Mouse (Mus musculus) liver, embryonic 15.5 days (tissue): ENCODE results near the gene Mrgprb1. TPM values are rescaled to one million over a fixed set of nuclear protein-coding genes. Genes with fewer than 3 reads are reported as not detected.
"Not testable (repeated sequence)": the region's sequence is repeated elsewhere in the genome, so short reads cannot be mapped to it uniquely, and the experiment has no call there.

Experiments
- ATAC-seq: fragments of 200-750 bp; cut with Nextera tagmentation; 2 replicates; pipeline ENCODE4 v1.8.0; 2017; ENCODE audit warnings: moderate number of reproducible peaks, mild to moderate bottlenecking, moderate library complexity; ENCODE audit not compliant: insufficient read depth
- H3K27ac ChIP-seq: fragments of 300-500 bp; sonication (generic); replicated peaks from 2 replicates; pipeline ENCODE4 v1.5.1; 2015; ENCODE audit warnings: mild to moderate bottlenecking, inconsistent platforms
- H3K27me3 ChIP-seq: fragments of 300-500 bp; sonication (generic); 2 replicates; pipeline ENCODE4 v1.6.1; 2015; ENCODE audit warnings: mild to moderate bottlenecking, inconsistent platforms
- H3K36me3 ChIP-seq: fragments of 300-500 bp; sonication (generic); replicated peaks from 2 replicates; pipeline ENCODE4 v1.6.1; 2015; ENCODE audit warnings: moderate library complexity, mild to moderate bottlenecking, inconsistent platforms
- H3K4me1 ChIP-seq: fragments of 300-500 bp; sonication (generic); replicated peaks from 2 replicates; pipeline ENCODE4 v1.6.1; 2015; ENCODE audit warnings: inconsistent platforms
- H3K4me2 ChIP-seq: fragments of 300-500 bp; sonication (generic); 2 replicates; pipeline ENCODE4 v1.6.1; 2015; ENCODE audit warnings: moderate library complexity, mild to moderate bottlenecking, inconsistent platforms
- H3K4me3 ChIP-seq: fragments of 300-500 bp; sonication (generic); replicated peaks from 2 replicates; pipeline ENCODE4 v1.5.1; 2015; ENCODE audit warnings: mild to moderate bottlenecking, inconsistent platforms
- H3K9ac ChIP-seq: fragments of 300-500 bp; sonication (generic); 2 replicates; pipeline ENCODE4 v1.6.1; 2015; ENCODE audit warnings: moderate library complexity, mild to moderate bottlenecking, inconsistent platforms
- H3K9me3 ChIP-seq: fragments of 300-500 bp; sonication (generic); replicated peaks from 2 replicates; pipeline ENCODE4 v1.6.1; 2016; ENCODE audit warnings: inconsistent platforms
- WGBS: fragments of 180-500 bp; shearing (Covaris S2); methylation state at CpG from one replicate; pipeline ENCODE4 v1.1.7; 2015; ENCODE audit warnings: mixed read lengths; ENCODE audit not compliant: insufficient replicate concordance; 5-methylcytosine and 5-hydroxymethylcytosine counted together
- polyA plus RNA-seq: library from polyadenylated mRNA; unstranded; fragments of >200 nt; fragmentation: Nextera tagmentation; extraction: Ambion mirVana; gene quantifications from 2 replicates; pipeline ENCODE4 v1.2.1, GENCODE M21; 2015

Mrgprb1 gene
- polyA plus RNA-seq, result not detected in 2 replicates

- WGBS, result 58% methylated on average over 3 of the region's 3 CpGs
- no peaks in the 10 kb centered on the region for H3K36me3 ChIP-seq
- H3K9me3 ChIP-seq, result no peaks in the 10 kb centered on the region
- H3K27ac ChIP-seq, result no peak within 1 kb of the TSS
- no peak for ATAC-seq
- H3K4me1 ChIP-seq, result no peaks in the 10 kb centered on the region
- no peak within 1 kb of the TSS for H3K4me2 ChIP-seq
- no peaks in the 10 kb centered on the region for H3K27me3 ChIP-seq
- no peak within 1 kb of the TSS for H3K9ac ChIP-seq
- H3K4me3 ChIP-seq, result no peak within 1 kb of the TSS
Observed at GRCm38 (mm10) chr7:48456242-48456641, at the start of gene Mrgprb1. Mrgprb1 (minus strand) TSS chr7:48456342.

- no peak within 1 kb of the TSS for H3K27ac ChIP-seq
- no peaks in the 10 kb centered on the region for H3K9me3 ChIP-seq
- H3K27me3 ChIP-seq, result no peaks in the 10 kb centered on the region
- no peak within 1 kb of the TSS for H3K4me3 ChIP-seq
- no peaks in the 10 kb centered on the region for H3K4me1 ChIP-seq
- H3K4me2 ChIP-seq, result no peak within 1 kb of the TSS
- H3K36me3 ChIP-seq, result no peaks in the 10 kb centered on the region
- ATAC-seq, result no peak
- H3K9ac ChIP-seq, result no peak within 1 kb of the TSS
Observed at GRCm38 (mm10) chr7:48499221-48499620, 43.1 kb upstream of the Mrgprb1 start, which contains the start of gene Mrgprx2. Mrgprx2 (minus strand) TSS chr7:48499321.

GRCm38 (mm10) chr7:48436581-48436980 lies 19.6 kb downstream of the Mrgprb1 start:
- Histone ChIP-seq H3K27ac (no peak overlapping the region), H3K4me2 (no peak overlapping the region), H3K4me3 (no peak overlapping the region), H3K36me3 (no peaks in the 10 kb centered on the region), H3K27me3 (no peaks in the 10 kb centered on the region), H3K9me3 (no peaks in the 10 kb centered on the region), H3K4me1 (no peaks in the 10 kb centered on the region), H3K9ac (no peak overlapping the region)
- WGBS, result 27% methylated on average over 3 of the region's 3 CpGs
- ATAC-seq, result no peak

- not testable (repeated sequence) for ATAC-seq, H3K27me3 ChIP-seq, H3K27ac ChIP-seq, H3K9me3 ChIP-seq, H3K9ac ChIP-seq, H3K36me3 ChIP-seq, H3K4me1 ChIP-seq, H3K4me2 ChIP-seq, H3K4me3 ChIP-seq
- 53% methylated on average over 3 of the region's 3 CpGs for WGBS
Observed at GRCm38 (mm10) chr7:48435936-48436335, 20.2 kb downstream of the Mrgprb1 start.

Other genes starting within 250 kb of the Mrgprb1 start
- not detected in 2 replicates for gene Mrgprb8, start 67.8 kb downstream of the Mrgprb1 start, polyA plus RNA-seq
- gene Mrgprx2, start 43.0 kb upstream of the Mrgprb1 start, polyA plus RNA-seq, result not detected in 2 replicates
- not detected in 2 replicates for gene Mrgprb2, start 101.7 kb upstream of the Mrgprb1 start, polyA plus RNA-seq
- not detected in 2 replicates for gene Mrgprb3, start 187.5 kb upstream of the Mrgprb1 start, polyA plus RNA-seq